Mouse (Mus musculus) frontal cortex, postnatal 25 days (tissue): Measurements from ENCODE around the gene Fbrs.
"Not testable (repeated sequence)": the region's sequence is repeated elsewhere in the genome, so short reads cannot be mapped to it uniquely, and the experiment has no call there.

Experiments used
- DNase-seq, 2 experiments: peaks; one replicate each; pipeline ENCODE4 v3.0.0; 2022; ENCODE audit warnings: low spot score in 2 of 2

The Fbrs gene

GRCm38 (mm10) chr7:127476336-127476735 is 2.7 kb upstream of the Fbrs start:
- DNase-seq, result no peak

- DNase-seq, result no peak
Measured at GRCm38 (mm10) chr7:127476855-127477254, 2.1 kb upstream of the Fbrs start.

DNA sequence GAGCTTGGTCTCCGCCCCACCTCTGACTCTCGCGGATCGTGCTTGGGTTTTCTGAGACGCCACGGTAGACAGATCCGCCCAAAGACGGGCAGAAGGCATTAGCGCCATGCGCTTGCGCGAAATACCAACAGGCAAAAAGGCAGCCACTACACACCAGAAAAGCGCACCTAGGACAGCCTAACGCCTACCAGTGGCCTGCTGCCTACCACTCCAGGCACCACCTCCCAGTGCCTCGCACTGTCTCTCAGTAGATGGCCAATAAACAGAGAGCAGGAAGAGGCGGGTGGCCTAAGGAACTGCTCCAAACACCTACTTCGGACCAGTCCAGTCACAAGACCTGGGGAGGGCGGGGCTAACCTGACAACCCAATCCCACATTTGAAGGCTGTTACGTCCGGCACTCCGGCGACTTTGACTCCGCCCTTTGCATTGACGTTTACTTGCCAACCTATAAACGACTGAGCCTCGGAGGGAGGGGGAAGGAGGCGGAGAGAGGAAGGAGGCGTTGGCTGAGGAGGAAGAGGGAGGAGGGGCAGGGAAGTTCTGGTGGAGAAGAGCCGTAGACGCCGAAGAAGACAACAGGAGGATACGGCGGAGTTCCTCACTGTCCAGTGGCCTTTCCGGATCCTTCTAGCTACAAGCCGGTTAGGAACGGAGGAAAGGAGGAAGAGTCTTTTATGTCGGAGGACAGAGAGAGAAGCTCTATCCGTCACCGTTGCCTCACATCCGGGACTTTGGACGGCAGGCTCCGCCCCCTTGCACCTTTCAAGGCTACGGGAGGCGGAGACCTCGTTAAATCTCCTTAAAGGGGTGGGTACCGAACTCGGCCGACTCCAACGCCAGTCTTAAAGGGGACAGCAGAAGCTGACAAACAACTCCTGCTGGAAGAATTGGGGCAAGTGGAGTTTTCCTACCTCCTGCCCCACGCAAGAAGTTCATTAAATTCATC is 1.0 kb upstream of the Fbrs start:
- peak; percentile 99 for DNase-seq

DNA sequence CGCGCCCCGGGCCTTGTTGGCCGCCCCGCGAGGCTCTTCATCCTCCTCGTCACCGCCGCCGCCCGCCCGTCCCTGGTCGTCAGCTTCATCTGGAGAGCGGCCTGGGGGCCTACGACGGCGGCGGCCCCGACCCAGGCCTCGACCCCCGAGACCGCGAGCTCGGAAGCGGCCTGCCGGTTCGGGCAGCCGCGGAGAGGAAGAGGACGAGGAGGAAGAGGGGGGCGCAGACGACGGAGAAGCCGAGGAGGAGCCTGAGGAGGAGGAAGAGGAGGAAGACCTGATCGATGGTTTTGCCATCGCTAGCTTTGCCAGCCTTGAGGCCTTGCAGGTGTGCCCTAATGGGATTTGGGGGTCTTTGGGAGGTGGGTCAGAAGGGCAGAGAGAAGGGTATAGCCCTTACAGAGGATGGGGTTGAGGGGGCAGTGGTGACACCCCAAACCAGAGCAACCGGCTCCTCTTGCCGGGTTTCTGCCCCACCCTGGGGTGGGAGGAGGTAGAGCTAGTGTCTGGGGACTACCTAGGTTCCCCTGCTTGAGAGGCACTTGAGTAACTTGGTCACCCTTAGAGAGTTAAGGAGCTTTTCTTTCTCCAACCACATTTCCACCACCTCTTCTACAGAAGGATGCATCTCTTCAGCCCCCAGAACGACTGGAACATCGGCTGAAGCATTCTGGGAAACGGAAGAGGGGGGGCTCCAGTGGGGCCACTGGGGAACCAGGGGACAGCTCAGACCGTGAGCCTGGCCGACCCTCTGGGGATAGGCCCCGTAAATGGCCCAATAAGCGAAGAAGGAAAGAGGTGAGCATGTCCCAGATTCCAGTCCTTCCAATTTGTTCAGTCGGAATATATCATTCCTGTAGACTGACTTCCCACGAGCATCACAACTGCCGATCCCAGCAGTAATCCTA is 573 bp downstream of the Fbrs start:
- DNase-seq, result no peak

- no peak for DNase-seq
Measured at GRCm38 (mm10) chr7:127480321-127480720, 1.3 kb downstream of the Fbrs start.

DNA sequence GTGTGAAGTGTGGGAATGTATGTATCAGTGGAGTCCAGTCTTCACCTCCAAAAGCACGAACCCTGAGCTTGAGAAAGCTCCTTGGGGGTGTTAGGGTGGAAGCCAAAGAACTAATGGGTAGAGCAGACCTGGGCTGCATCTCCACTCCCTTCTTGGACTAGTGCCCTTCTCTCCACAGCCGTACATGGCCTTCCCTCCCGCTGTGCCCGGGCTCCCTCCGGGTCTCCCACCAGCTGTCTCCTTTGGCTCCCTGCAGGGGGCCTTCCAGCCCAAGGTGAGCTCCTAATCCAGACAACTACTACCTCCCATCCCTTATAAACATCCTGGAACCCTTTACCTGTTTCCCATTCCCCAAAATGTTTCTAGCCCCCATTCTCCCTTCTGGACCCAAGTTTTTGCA is 6.4 kb downstream of the Fbrs start:
- DNase-seq, result no peak

DNA sequence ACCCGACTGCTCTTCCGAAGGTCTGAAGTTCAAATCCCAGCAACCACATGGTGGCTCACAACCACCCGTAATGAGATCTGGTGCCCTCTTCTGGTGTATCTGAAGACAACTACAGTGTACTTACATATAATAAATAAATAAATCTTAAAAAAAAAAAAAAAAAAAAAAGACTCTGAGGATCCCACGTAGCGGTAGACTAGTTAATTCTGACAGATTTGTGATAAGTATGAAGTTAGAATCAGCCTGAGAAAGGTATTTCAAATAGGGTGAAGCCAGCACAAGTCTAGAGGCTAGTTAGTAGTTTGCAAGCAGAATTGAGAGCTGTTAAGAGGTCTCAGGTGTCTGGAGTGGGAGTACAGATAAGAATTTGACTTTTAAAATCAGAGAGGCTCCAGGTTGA is 9.4 kb downstream of the Fbrs start:
- DNase-seq, result not testable (repeated sequence)

- DNase-seq, result no peak
Measured at GRCm38 (mm10) chr7:127489982-127490381, 11.0 kb downstream of the Fbrs start.

- no peak for DNase-seq
Measured at GRCm38 (mm10) chr7:127491846-127492245, 12.8 kb downstream of the Fbrs start.

GRCm38 (mm10) chr7:127494648-127495047 is 15.6 kb downstream of the Fbrs start:
- DNase-seq, result no peak

DNA sequence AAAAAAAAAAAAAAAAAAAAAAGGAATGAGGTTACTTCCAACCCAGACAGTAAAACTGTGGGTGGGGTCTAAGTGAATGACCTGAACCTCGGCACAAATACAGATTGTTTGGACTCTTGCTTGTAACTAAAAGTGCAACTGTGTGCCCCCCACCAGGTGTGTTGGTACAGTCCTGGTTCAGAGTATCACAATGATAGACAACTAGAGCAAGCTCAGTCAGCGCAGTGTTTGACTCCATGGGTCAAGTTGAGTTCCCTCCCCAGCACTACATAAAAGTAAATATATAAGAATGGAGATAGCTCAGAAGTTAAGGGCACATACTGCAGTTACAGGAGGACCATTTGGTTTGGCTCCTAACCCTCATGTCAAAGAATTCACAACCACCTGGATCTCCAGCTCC is 18.4 kb downstream of the Fbrs start:
- no peak for DNase-seq

DNA sequence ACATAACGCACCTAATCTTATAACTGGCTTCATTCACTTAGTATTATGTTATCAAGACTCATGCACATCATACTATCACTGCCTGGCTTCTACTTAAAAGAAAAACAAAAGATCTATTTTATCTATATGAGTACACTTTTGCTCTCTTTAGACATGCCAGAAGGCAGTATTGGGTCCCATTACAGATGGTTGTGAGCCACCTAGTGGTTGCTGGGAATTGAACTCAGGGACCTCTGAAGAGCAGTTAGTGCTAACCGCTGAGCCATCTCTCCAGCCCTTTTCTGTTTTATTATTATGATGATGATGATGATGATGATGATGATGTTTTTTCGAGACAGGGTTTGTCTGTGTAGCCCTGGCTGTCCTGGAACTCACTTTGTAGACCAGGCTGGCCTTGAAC is 19.4 kb downstream of the Fbrs start:
- DNase-seq, result no peak

DNA sequence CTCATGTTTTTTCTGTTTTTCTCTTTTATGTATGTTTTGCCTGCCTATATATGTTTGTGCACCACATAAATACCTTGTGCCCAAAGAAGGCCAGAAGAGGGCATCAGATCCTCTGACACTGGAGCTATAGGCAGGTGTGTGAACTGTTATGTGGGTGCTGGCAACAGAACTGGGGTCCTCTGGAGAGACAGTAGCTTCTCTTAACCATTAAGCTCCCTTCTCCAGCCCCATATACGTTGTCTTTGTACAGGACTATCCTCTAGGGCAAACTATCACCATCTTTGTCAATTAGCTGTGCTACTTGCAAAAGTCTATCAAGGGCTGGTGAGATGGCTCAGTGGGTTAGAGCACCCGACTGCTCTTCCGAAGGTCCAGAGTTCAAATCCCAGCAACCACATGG is 29.3 kb downstream of the Fbrs start:
- no peak for DNase-seq

DNA sequence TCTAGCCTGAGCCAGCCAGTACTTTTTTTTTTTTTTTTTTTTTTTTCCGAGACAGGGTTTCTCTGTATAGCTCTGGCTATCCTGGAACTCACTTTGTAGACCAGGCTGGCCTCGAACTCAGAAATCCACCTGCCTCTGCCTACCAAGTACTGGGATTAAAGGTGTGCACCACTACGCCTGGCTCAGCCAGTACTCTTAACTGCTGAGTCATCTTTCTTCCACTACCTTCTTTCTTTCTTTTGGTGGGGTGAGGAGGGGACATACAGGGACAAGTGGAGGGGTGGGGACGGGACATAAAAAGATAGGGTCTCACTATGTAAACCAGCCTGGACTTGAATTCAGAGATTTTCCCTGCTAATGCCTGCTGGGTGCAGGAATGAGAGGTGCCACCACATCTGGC is 30.8 kb downstream of the Fbrs start:
- not testable (repeated sequence) for DNase-seq

- DNase-seq, result no peak
Measured at GRCm38 (mm10) chr7:127511241-127511640, 32.2 kb downstream of the Fbrs start.

DNA sequence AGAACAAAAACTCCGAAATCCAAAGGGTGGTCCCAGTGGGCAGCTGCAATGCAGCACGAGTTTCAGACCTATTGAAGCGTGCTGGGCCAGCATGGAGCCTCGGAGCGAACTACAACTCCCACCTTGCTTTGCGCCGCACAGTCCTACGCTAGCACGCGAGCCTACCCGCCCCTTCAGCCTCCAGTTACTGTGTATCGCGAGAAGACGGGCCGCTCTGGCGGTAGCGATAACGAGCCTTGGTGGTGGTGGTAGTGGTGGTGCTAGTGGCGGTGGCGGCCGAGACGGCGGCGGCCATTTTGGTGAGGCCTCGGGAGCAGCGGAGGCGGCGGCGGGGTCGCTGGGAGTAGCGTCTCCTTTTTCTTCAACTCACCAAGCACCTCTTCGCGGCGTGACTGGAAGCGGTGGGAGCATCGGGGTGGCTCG is 32.8 kb downstream of the Fbrs start, which contains the start of gene Srcap:
TSS of gene Srcap (plus strand) at position 176 of the 423 bp plus-strand sequence.
- DNase-seq, result peak; percentile 87 to 90

DNA sequence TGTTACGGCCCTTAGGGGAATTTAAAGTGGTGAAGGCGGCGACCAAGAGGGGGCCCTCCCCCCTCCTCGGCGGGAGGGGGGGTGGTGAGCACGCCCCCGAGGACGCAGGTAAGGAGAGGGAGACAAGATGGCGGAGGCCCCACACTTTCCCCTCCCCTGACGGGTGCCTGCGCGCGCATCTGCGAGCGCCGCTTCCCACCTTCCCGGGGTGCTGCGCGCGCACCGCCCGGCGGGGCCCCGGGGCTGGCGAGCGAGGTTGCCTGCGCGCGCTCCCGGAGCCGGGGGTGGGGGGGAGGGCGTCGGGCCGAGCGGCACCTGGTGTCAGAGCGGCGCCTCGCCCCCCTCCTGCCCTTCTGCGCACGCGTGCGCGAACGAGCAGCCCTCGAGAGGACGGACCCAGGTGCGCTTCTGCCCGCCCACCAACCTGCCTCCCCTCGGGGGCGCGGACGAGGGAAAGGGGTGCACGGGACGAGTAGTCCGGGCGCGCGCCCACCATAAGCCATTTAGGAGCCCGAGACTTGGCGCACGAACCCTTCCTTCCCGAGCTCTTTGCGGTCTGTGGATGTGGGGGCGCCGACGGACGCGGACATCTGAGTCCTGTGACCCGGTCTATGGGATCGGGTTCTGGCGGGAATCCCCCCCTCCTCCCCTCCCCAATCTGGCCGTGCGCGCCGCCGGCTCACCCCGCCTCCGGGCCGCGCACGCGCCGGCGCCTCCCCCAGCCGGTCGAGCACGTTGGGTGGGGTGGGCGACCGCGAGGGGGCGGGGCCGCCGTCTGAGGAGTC is 33.4 kb downstream of the Fbrs start:
- DNase-seq, result peak; percentile 69 to 71

DNA sequence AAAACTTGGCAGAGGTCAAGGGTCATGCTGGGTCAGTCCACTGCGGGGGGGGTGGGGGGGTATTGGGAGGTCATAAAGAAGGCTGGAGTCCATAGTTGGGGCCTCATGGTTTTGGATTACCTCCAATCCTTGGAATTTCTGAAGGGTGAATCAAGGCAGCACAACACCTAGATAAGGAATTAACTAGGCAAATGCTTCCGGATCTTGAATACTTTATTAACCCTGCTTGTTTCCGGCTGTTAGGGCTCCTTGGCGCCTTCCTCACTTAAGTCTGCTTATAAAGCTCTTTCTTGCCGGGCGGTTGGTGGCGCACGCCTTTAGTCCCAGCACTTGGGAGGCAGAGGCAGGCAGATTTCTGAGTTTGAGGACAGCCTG is 34.0 kb downstream of the Fbrs start:
- no peak for DNase-seq

DNA sequence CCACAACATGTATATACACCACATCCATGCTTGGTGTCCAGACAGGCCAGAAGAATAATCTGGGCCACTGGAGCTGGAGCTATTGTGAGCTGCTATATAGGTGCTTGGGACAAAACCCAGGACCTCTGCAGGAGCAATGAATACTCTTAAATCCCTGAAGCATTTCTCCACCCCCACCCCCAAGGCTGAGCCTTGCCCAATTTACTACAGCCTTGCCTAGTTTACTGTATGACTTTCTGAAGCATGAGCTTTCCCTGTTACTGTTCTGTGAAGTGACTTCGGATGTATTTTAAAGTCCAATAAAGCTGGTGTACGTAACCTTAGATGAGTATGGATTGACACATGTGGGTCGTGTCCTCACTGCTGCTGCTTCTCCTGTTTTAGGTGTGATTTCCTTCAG is 34.8 kb downstream of the Fbrs start:
- DNase-seq, result no peak

- no peak for DNase-seq
Measured at GRCm38 (mm10) chr7:127515846-127516245, 36.8 kb downstream of the Fbrs start.

DNA sequence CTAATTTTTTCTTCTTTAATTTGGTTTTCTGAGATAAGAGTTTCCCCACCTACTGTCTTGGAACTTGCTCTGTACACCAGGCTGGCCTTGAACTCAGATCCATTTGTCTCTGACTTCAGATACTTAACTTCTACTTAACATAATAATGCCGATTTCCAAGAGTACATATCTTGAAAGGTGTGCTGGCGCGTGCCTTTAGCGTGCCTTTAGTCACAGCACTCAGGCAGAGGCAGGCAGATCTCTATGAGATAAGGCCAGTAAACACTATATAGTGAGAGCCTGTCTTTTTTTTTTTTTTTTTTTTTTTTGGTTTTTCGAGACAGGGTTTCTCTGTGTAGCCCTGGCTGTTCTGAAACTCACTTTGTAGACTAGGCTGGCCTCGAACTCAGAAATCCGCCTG is 37.3 kb downstream of the Fbrs start:
- no peak for DNase-seq

- DNase-seq, result no peak
Measured at GRCm38 (mm10) chr7:127519284-127519683, 40.3 kb downstream of the Fbrs start, which contains the start of gene Gm42715. TSS of gene Gm42715 (plus strand) at chr7:127519584.
